Mouse (Mus musculus) liver, embryonic 14.5 days (tissue): Measurements from ENCODE around the gene Adat3.

Experiments used
- CTCF ChIP-seq: IDR thresholded peaks from 2 replicates; pipeline ENCODE4 v1.5.1; 2016; ENCODE audit warnings: antibody characterized with exemption, low read depth, control low read depth
- EP300 ChIP-seq: IDR thresholded peaks from 2 replicates; pipeline ENCODE4 v1.6.1; 2016; ENCODE audit warnings: antibody characterized with exemption, low read depth

DNA sequence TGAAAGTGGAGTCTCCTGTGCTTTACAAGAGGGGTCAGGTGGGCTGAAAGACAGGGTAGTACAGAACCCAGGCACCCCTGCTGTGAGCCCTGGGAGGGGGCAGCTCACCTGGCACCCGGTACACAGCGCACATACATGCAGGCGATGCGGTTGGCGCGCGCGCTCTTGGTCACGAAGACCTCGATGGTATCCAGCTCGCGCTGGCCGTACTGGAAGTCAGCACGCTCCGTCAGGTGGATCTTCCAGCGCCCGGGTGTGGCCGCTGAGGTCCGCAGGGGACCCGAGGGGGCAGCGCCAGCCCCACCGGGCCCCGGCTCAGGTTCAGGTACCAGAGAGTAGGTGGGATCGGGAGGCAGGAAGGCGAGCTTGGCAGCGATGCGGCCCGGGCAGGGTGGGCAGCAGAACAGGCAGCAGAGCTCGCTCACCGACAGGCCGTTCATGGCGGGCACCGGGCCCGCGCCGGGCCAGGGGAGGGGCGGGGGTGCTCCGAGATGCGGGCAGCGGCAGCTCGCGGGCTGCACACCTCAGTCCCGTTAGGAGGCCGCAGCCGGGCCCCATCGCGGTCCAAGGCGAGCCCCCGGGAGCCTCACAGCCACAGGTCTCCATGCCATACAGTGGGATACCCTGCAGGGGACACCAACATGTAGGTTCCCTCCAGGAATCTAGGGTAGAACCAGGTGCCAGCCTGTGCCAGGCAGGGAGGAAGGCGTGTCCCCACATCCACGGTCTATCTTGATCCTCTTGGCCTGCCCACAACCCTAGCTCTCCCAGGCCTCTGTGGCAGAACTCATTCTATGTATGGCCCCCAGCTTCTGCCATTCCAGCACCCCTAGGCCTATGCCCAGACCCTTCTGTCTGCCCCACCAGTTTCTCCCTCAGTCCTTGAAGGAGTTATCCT is 16.0 kb upstream of the Adat3 start:
- TF ChIP-seq CTCF (no peak), EP300 (no peak)
